Mouse (Mus musculus) embryonic fibroblast, embryonic 13.5 days (primary cell): ENCODE data around the gene Bicc1.

Experiments used
- CTCF ChIP-seq: IDR thresholded peaks from 2 replicates; pipeline ENCODE4 v1.5.1; 2011; ENCODE audit warnings: mild to moderate bottlenecking, control low read depth, low read length, moderate library complexity, borderline replicate concordance; ENCODE audit not compliant: insufficient read depth
- POLR2A ChIP-seq: IDR thresholded peaks from 2 replicates; pipeline ENCODE4 v1.6.1; 2011; ENCODE audit warnings: low read depth, mild to moderate bottlenecking, control low read depth, low read length, moderate library complexity

- TF ChIP-seq CTCF (no peak), POLR2A (no peak)
Observed at GRCm38 (mm10) chr10:71009771-71010496, 149.6 kb downstream of the Bicc1 start.
